17 mouse cellular contexts compared by ENCODE assay signal in the genomic region with DNA sequence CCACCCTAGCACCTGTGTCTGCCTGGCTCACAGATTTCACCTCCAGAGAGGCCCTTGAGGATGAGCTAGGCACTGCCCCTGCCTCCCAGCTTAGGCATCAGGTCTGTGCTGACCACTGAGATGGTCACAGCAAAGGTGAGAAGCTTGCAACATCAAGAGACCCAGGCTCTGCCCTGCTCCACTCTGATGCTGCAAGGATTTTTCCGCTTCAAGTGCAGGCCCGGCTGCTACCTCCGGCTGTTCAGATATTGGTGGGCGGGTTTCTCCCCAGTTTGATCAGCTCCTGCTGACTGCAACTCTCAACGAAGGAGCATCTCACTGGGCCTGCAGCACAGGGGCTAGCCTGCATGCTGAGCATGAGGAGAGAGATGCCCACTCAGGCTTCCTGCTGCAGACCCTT. TPM values are rescaled to one million over a fixed set of nuclear protein-coding genes. Genes with fewer than 3 reads are reported as not detected.
"Had no signal": no experiment of that assay in that cellular context is flagged by ENCODE, and none has a peak within 500 bp of the region (broad histone marks: within the 10 kb centered on the region; RNA-seq: fewer than 3 reads in every experiment).

No protein-coding gene starts in this region.

- ATAC-seq: intestine, postnatal 0 days; liver, embryonic 12.5 days; midbrain, embryonic 16.5 days had no signal

- H3K27ac ChIP-seq: limb, embryonic 15.5 days; liver, embryonic 12.5 days; midbrain, embryonic 10.5 days; neural tube, embryonic 13.5 days had no signal

- DNase-seq: kidney, adult 8-10 months; kidney, postnatal 25 days; lung, embryonic 14.5 days; lung, postnatal 10 days; lung, postnatal 4 days; retina, postnatal 1 day; right cerebral cortex, postnatal 4 days; spleen, adult 18-20 months; thymus, adult 18-20 months; thymus, postnatal 14 days had no signal

- H3K4me3 ChIP-seq: limb, embryonic 15.5 days; liver, embryonic 12.5 days; midbrain, embryonic 10.5 days; neural tube, embryonic 13.5 days had no signal

RNA-seq across cellular contexts. Expression of gene Adra2c, which starts 8.1 kb away (rescaled TPM):
- total RNA-seq: megakaryocyte, adult 5-6 weeks had no signal
